Mouse (Mus musculus): ENCODE measurements around the gene Irf3. TPM values are rescaled to one million over a fixed set of nuclear protein-coding genes. Genes with fewer than 3 reads are reported as not detected.
A peak's percentile ranks its signal among the peaks of the same experiment; 100 is the strongest.

Irf3 gene
- polyA plus RNA-seq, 1 experiment from 2014 or later, result 92.6 TPM

DNA sequence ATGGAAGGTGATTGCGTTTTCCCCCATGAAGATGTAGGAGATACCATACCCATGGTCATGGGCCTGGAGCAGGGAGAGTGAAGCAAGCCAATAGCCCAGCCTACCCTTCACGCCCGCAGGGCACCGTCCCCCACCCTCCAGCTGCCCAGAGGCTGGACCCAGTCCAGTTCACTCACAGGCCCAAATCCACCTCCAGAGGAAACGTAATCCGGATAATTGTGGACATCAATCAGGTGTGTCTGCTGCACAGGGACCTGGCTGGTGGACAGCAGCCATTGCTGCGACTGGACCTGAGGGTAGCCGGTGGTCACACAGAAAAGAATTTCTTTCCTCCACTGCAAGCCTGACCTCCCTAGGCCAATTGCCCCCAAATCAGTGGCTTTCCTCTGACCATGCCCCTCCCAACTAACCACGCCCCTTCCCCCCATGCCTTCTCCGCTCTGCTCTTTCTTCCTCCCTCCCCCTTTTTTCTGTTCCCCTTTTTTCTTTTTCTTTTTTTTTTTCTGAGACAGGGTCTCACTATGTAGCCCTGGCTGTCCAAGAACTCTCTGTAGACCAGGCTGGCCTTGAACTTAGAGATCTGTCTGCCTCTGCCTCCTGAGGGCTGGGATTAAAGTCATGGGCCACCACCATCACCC is 37.5 kb upstream of the Irf3 start:
- ATAC-seq (ENCODE audit: borderline replicate concordance, extremely low read depth, low FRiP score, low TSS enrichment), result no peak
- no peak overlapping the region for H3K27ac ChIP-seq
- H3K9me3 ChIP-seq, result no peaks in the 10 kb centered on the region
- H3K9ac ChIP-seq, result no peak overlapping the region
- no peaks in the 10 kb centered on the region; the same call in 1 of the 2 replicates for H3K4me1 ChIP-seq
- H3K4me2 ChIP-seq, result no peak overlapping the region
- no peaks in the 10 kb centered on the region for H3K27me3 ChIP-seq
- WGBS, result 84% methylated on average over 10 of the region's 10 CpGs
- peaks cover 6% of the 10 kb centered on the region; the same call in 1 of the 2 replicates for H3K36me3 ChIP-seq
- H3K4me3 ChIP-seq, result no peak overlapping the region

- H3K36me3 ChIP-seq, result peaks cover 7% of the 10 kb centered on the region; the same call in 1 of the 2 replicates
- ATAC-seq (ENCODE audit: borderline replicate concordance, extremely low read depth, low FRiP score, low TSS enrichment), result no peak
- H3K4me2 ChIP-seq, result no peak overlapping the region
- H3K9me3 ChIP-seq, result no peaks in the 10 kb centered on the region
- WGBS, result 85% methylated on average over 13 of the region's 13 CpGs
- no peak overlapping the region for H3K27ac ChIP-seq
- H3K27me3 ChIP-seq, result no peaks in the 10 kb centered on the region
- H3K4me3 ChIP-seq, result no peak overlapping the region
- H3K4me1 ChIP-seq, result no peaks in the 10 kb centered on the region; the same call in 1 of the 2 replicates
- H3K9ac ChIP-seq, result no peak overlapping the region
Observed at GRCm38 (mm10) chr7:44960512-44960910, 36.9 kb upstream of the Irf3 start.

DNA sequence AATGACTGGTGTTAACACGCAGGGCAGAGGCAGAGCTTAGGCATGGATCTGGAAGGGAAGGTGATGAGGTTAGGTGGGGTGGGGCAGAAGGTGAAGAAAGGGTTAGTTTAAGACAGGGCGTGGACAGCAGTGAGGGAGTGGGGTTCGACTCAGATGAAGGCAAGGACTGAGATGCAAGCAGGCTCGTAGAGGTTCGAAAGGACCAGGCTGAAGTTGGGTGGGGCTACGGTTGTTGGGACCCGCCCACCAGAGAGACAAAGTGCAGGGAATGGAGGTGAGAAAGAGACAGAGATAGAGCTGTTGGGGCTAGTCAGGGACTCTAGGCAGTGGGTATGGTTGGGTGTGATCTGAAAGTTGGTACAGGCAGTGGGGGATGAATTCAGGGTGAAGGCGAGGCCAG is 35.1 kb upstream of the Irf3 start:
- WGBS, result 57% methylated on average over 8 of the region's 8 CpGs
- Histone ChIP-seq H3K4me3 (no peak overlapping the region), H3K36me3 (peaks cover 13% of the 10 kb centered on the region; the same call in 1 of the 2 replicates), H3K27me3 (no peaks in the 10 kb centered on the region), H3K4me2 (no peak overlapping the region), H3K4me1 (no peaks in the 10 kb centered on the region; the same call in 1 of the 2 replicates), H3K27ac (no peak overlapping the region), H3K9ac (no peak overlapping the region), H3K9me3 (no peaks in the 10 kb centered on the region)
- no peak for ATAC-seq (ENCODE audit: borderline replicate concordance, extremely low read depth, low FRiP score, low TSS enrichment)

- WGBS, result 86% methylated on average over 5 of the region's 5 CpGs
- H3K36me3 ChIP-seq, result peaks cover 13% of the 10 kb centered on the region; the same call in 1 of the 2 replicates
- H3K4me3 ChIP-seq, result no peak overlapping the region
- ATAC-seq (ENCODE audit: borderline replicate concordance, extremely low read depth, low FRiP score, low TSS enrichment), result no peak
- no peak overlapping the region for H3K27ac ChIP-seq
- no peak overlapping the region for H3K9ac ChIP-seq
- H3K4me2 ChIP-seq, result no peak overlapping the region
- no peaks in the 10 kb centered on the region for H3K4me1 ChIP-seq
- H3K27me3 ChIP-seq, result no peaks in the 10 kb centered on the region
- H3K9me3 ChIP-seq, result no peaks in the 10 kb centered on the region
Observed at GRCm38 (mm10) chr7:44962831-44963230, 34.6 kb upstream of the Irf3 start.

- Histone ChIP-seq H3K9ac (no peak overlapping the region), H3K36me3 (peaks cover 13% of the 10 kb centered on the region; the same call in 1 of the 2 replicates), H3K9me3 (no peaks in the 10 kb centered on the region), H3K27ac (no peak overlapping the region), H3K4me2 (no peak overlapping the region), H3K4me3 (no peak overlapping the region), H3K27me3 (no peaks in the 10 kb centered on the region), H3K4me1 (no peaks in the 10 kb centered on the region)
- 90% methylated on average over 13 of the region's 13 CpGs for WGBS
- ATAC-seq (ENCODE audit: borderline replicate concordance, extremely low read depth, low FRiP score, low TSS enrichment), result no peak
Observed at GRCm38 (mm10) chr7:44964990-44965389, 32.5 kb upstream of the Irf3 start.

DNA sequence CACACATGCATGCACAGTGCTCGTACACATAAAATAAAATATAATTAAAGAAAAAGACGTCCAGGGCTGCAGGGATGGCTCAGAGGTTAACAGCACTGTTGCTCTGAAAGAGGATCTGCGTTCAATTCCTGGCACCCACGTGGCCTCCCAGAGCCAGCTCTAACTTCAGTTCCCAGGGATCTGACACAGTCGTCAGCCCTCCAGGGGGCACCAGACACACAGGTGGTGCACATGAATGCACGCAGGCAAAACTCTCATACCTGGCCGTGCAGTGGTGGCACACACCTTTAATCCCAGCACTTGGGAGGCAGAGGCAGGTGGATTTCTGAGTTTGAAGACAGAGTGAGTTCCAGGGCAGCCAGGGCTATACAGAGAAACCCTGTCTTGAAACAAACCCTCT is 31.5 kb upstream of the Irf3 start:
- ATAC-seq (ENCODE audit: borderline replicate concordance, extremely low read depth, low FRiP score, low TSS enrichment), result no peak
- no peaks in the 10 kb centered on the region for H3K9me3 ChIP-seq
- 75% methylated on average over 7 of the region's 7 CpGs for WGBS

GRCm38 (mm10) chr7:44966638-44967037 is 30.8 kb upstream of the Irf3 start:
- no peaks in the 10 kb centered on the region for H3K27me3 ChIP-seq
- no peak overlapping the region for H3K4me2 ChIP-seq
- H3K27ac ChIP-seq, result no peak overlapping the region
- WGBS, result 53% methylated on average over 15 of the region's 15 CpGs
- H3K4me1 ChIP-seq, result peaks cover 10% of the 10 kb centered on the region
- H3K36me3 ChIP-seq, result peaks cover 13% of the 10 kb centered on the region; the same call in 1 of the 2 replicates
- H3K9me3 ChIP-seq, result no peaks in the 10 kb centered on the region
- ATAC-seq (ENCODE audit: borderline replicate concordance, extremely low read depth, low FRiP score, low TSS enrichment), result no peak
- H3K9ac ChIP-seq, result no peak overlapping the region
- no peak overlapping the region for H3K4me3 ChIP-seq

More for the DNA sequence above, 31.5 kb upstream of the Irf3 start:
- Histone ChIP-seq H3K9ac (no peak overlapping the region), H3K4me1 (peaks cover 4% of the 10 kb centered on the region), H3K36me3 (peaks cover 13% of the 10 kb centered on the region; the same call in 1 of the 2 replicates), H3K4me3 (no peak overlapping the region), H3K4me2 (no peak overlapping the region), H3K27me3 (no peaks in the 10 kb centered on the region), H3K27ac (no peak overlapping the region)

- H3K9ac ChIP-seq, result peak overlapping the region; percentile 44
- peaks cover 15% of the 10 kb centered on the region for H3K4me1 ChIP-seq
- peak overlapping the region; percentile 91 for H3K27ac ChIP-seq
- H3K27me3 ChIP-seq, result no peaks in the 10 kb centered on the region
- no peaks in the 10 kb centered on the region for H3K9me3 ChIP-seq
- under 1% methylated on average over 36 of the region's 36 CpGs for WGBS
- peak overlapping the region; percentile 76 for H3K4me2 ChIP-seq
- ATAC-seq (ENCODE audit: borderline replicate concordance, extremely low read depth, low FRiP score, low TSS enrichment), result peak; percentile 96
- peak overlapping the region; percentile 59 for H3K4me3 ChIP-seq
- H3K36me3 ChIP-seq, result 0 out of 2 replicates have a peak, but pooled peaks cover 7% of the 10 kb centered on the region
Observed at GRCm38 (mm10) chr7:44970231-44970691, 27.2 kb upstream of the Irf3 start.

DNA sequence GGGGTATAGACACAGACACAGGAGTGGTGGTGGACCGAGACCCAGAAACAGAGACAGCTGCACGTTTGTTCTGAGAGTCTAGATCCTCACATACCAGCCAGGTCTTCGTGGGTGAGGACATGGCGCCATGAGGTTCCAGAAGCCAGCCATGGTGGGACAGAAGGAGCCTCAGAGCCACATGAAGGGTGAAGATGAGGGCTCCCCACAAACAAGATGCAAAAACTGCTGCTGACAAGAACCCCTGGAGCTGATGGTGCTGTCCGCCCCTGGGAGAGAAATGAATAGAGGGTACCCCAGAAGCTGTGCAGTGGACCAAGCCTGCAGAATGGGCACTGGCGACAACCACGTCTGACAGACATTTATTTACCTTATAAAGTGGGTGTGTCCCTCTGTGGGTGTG is 26.3 kb upstream of the Irf3 start:
- ATAC-seq (ENCODE audit: borderline replicate concordance, extremely low read depth, low FRiP score, low TSS enrichment), result no peak
- Histone ChIP-seq H3K27ac (0 out of 2 replicates have a peak overlapping the region, but pooled peaks have one; percentile 91), H3K4me2 (peak overlapping the region; percentile 76), H3K4me3 (peak overlapping the region; percentile 59), H3K9me3 (no peaks in the 10 kb centered on the region), H3K4me1 (peaks cover 15% of the 10 kb centered on the region), H3K36me3 (peaks cover 3% of the 10 kb centered on the region; the same call in 1 of the 2 replicates), H3K9ac (0 out of 2 replicates have a peak overlapping the region, but pooled peaks have one; percentile 44), H3K27me3 (no peaks in the 10 kb centered on the region)
- WGBS, result 53% methylated on average over 7 of the region's 7 CpGs

GRCm38 (mm10) chr7:44973415-44974130 is 23.9 kb upstream of the Irf3 start:
- Histone ChIP-seq H3K27me3 (no peaks in the 10 kb centered on the region), H3K27ac (peak overlapping the region; percentile 12; the same call in 1 of the 2 replicates), H3K4me1 (peaks cover 15% of the 10 kb centered on the region), H3K9ac (peak overlapping the region; percentile 7; the same call in 1 of the 2 replicates), H3K36me3 (peaks cover 27% of the 10 kb centered on the region), H3K4me3 (peak overlapping the region; percentile 46), H3K4me2 (peak overlapping the region; percentile 78), H3K9me3 (no peaks in the 10 kb centered on the region)
- 35% methylated on average over 14 of the region's 14 CpGs for WGBS
- ATAC-seq (ENCODE audit: borderline replicate concordance, extremely low read depth, low FRiP score, low TSS enrichment), result no peak

- H3K4me3 ChIP-seq, result peak within 1 kb of the TSS; percentile 46
- peak within 1 kb of the TSS; percentile 78 for H3K4me2 ChIP-seq
- peaks cover 37% of the 10 kb centered on the region for H3K36me3 ChIP-seq
- 2% methylated on average over 22 of the region's 22 CpGs for WGBS
- no peak; the same call in 1 of the 2 replicates for ATAC-seq (ENCODE audit: borderline replicate concordance, extremely low read depth, low FRiP score, low TSS enrichment)
- no peaks in the 10 kb centered on the region for H3K9me3 ChIP-seq
- H3K27me3 ChIP-seq, result no peaks in the 10 kb centered on the region
- peak within 1 kb of the TSS; percentile 32; the same call in 1 of the 2 replicates for H3K9ac ChIP-seq
- peak within 1 kb of the TSS; percentile 52; the same call in 1 of the 2 replicates for H3K27ac ChIP-seq
- peaks cover 15% of the 10 kb centered on the region for H3K4me1 ChIP-seq
Observed at GRCm38 (mm10) chr7:44974383-44975116, 22.9 kb upstream of the Irf3 start, which contains the start of gene Cpt1c. Gene Cpt1c, minus strand, starts transcription at chr7:44974851.

All from lung, embryonic 15.5 days (tissue).